12 mouse cellular contexts compared by ENCODE assay signal in the genomic region with DNA sequence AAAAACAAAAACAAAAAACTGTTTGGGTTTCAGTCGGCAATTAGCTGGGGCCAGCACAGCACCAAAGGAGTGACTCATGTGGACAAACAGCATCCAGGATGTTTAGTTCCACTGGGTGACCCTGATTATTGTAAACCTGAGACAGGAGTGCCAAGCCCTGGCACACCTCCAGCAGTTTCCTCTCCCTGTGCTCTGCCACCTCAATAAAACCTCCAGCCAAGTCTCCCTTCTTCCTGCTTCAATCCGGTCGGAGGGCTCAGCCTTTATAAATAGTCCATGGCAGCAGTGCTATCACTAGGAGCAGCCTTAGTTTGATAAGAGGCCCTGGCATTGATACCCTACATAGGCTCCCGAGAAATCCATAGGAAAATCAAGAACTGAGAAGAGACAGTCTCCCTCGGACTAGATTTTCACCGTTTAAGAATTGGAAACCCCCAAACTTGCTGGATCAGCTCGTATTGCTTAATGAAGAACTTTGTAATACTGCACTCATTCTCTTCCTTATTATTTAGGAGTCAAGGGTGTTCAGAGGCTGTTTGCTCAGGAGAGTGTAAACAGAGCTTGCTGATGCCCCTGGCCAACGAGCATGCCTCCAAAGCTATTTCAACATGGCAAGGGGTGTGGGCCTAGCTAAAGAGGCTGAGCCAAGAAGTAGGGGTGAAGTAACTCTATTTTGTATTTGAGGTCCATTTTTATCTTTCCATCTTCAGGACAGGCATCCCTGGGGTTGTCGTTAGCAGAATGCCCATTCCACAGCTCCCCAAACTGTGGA. TPM values are rescaled to one million over a fixed set of nuclear protein-coding genes. Genes with fewer than 3 reads are reported as not detected.
DNase-seq lines count a peak whose midpoint lies in the region; ATAC-seq lines count a peak whose summit lies in the region.
"Had no signal": no experiment of that assay in that cellular context is flagged by ENCODE, and none has a peak within 500 bp of the region (broad histone marks: within the 10 kb centered on the region; RNA-seq: fewer than 3 reads in every experiment).

No protein-coding gene starts in this region.

- H3K4me3 ChIP-seq in hindbrain, embryonic 13.5 days, result no peak overlapping the region
- no peak overlapping the region for H3K4me3 ChIP-seq in hindbrain, embryonic 11.5 days (ENCODE audit: low read depth, low read length)
- H3K4me3 ChIP-seq in hindbrain, embryonic 12.5 days, result no peak overlapping the region
- H3K4me3 ChIP-seq: liver, embryonic 13.5 days had no signal

- no peaks in the 10 kb centered on the region for H3K9me3 ChIP-seq in hindbrain, embryonic 13.5 days
- H3K9me3 ChIP-seq in hindbrain, embryonic 11.5 days (ENCODE audit: control insufficient read depth, low read length), result no peaks in the 10 kb centered on the region
- no peaks in the 10 kb centered on the region for H3K9me3 ChIP-seq in hindbrain, embryonic 12.5 days (replicated peaks)
- H3K9me3 ChIP-seq: liver, embryonic 13.5 days had no signal

- 0 out of 2 replicates have a peak overlapping the region, but pooled peaks have one; percentile 8 for H3K9ac ChIP-seq in hindbrain, embryonic 13.5 days
- H3K9ac ChIP-seq in hindbrain, embryonic 11.5 days (ENCODE audit: low read depth, low read length), result no peak overlapping the region
- no peak overlapping the region for H3K9ac ChIP-seq in hindbrain, embryonic 12.5 days
- H3K9ac ChIP-seq: liver, embryonic 13.5 days had no signal

- no peak overlapping the region for H3K27ac ChIP-seq in hindbrain, embryonic 13.5 days
- H3K27ac ChIP-seq in hindbrain, embryonic 11.5 days (ENCODE audit: low read depth, low read length), result no peak overlapping the region
- H3K27ac ChIP-seq in hindbrain, embryonic 12.5 days, result no peak overlapping the region
- H3K27ac ChIP-seq: liver, embryonic 13.5 days had no signal

- WGBS in hindbrain, embryonic 13.5 days, result 79% methylated on average over 9 of the region's 9 CpGs
- WGBS in hindbrain, embryonic 11.5 days, result 82% methylated on average over 9 of the region's 9 CpGs
- 79% methylated on average over 9 of the region's 9 CpGs for WGBS in hindbrain, embryonic 12.5 days

- H3K4me2 ChIP-seq in hindbrain, embryonic 13.5 days, result no peak overlapping the region
- H3K4me2 ChIP-seq in hindbrain, embryonic 11.5 days (replicated peaks; ENCODE audit: low read depth, low read length), result no peak overlapping the region
- no peak overlapping the region for H3K4me2 ChIP-seq in hindbrain, embryonic 12.5 days (replicated peaks)
- H3K4me2 ChIP-seq: liver, embryonic 13.5 days had no signal

- no peak for DNase-seq in hindbrain, embryonic 11.5 days (ENCODE audit: low spot score)
- DNase-seq in adipocyte (ENCODE audit: low spot score), result peak; percentile 31
- DNase-seq in heart, postnatal 4 days, result peak; percentile 63
- peak; percentile 65 for DNase-seq in lung, postnatal 25 days (ENCODE audit: low spot score)
- DNase-seq in layer of hippocampus, postnatal 25 days (ENCODE audit: extremely low spot score in 1 of 2, low spot score in 1 of 2), result no peak
- DNase-seq in layer of hippocampus, postnatal 10 days (ENCODE audit: low spot score in 2 of 2), result no peak
- DNase-seq: liver, embryonic 13.5 days had no signal

- no peaks in the 10 kb centered on the region for H3K36me3 ChIP-seq in hindbrain, embryonic 13.5 days
- H3K36me3 ChIP-seq in hindbrain, embryonic 11.5 days (ENCODE audit: control insufficient read depth, insufficient read depth, low read length), result no peaks in the 10 kb centered on the region
- no peaks in the 10 kb centered on the region for H3K36me3 ChIP-seq in hindbrain, embryonic 12.5 days
- H3K36me3 ChIP-seq: liver, embryonic 13.5 days had no signal

- H3K4me1 ChIP-seq in hindbrain, embryonic 13.5 days (replicated peaks), result peaks cover 27% of the 10 kb centered on the region
- 0 out of 2 replicates have a peak, but pooled peaks cover 2% of the 10 kb centered on the region for H3K4me1 ChIP-seq in hindbrain, embryonic 11.5 days (replicated peaks; ENCODE audit: control insufficient read depth, insufficient read depth, low read length)
- H3K4me1 ChIP-seq in hindbrain, embryonic 12.5 days, result peaks cover 8% of the 10 kb centered on the region

- H3K27me3 ChIP-seq in hindbrain, embryonic 13.5 days, result peaks cover 6% of the 10 kb centered on the region; the same call in 1 of the 2 replicates
- peaks cover 7% of the 10 kb centered on the region; the same call in 1 of the 2 replicates for H3K27me3 ChIP-seq in hindbrain, embryonic 11.5 days (ENCODE audit: control insufficient read depth, insufficient read depth, low read length)
- peaks cover 18% of the 10 kb centered on the region for H3K27me3 ChIP-seq in hindbrain, embryonic 12.5 days

- no peak for ATAC-seq in hindbrain, embryonic 13.5 days (ENCODE audit: low FRiP score)
- ATAC-seq in hindbrain, embryonic 11.5 days (ENCODE audit: low FRiP score), result no peak
- no peak for ATAC-seq in hindbrain, embryonic 12.5 days (ENCODE audit: low FRiP score)

RNA-seq across cellular contexts. Expression of gene 1700013F07Rik, which starts 0.7 kb away (rescaled TPM):
- 0.74 and 2.9 TPM in 2 replicates for polyA plus RNA-seq in hindbrain, embryonic 13.5 days (2015; fragmentation: Nextera tagmentation; extraction: Ambion mirVana)
- polyA plus RNA-seq in hindbrain, embryonic 11.5 days (2014; fragmentation: Nextera tagmentation; extraction: Ambion mirVana), result 0.68 and 1.6 TPM in 2 replicates
- total RNA-seq in heart, postnatal 4 days (2021), result not detected
- total RNA-seq in layer of hippocampus, postnatal 25 days (2021), result 1 to 10 TPM in 1 of 2 experiments, under 1 TPM in 1; 0.98 to 2.4 TPM
- 1.2 and 2.2 TPM in 2 replicates for polyA plus RNA-seq in hindbrain, embryonic 12.5 days (2016; fragmentation: Nextera tagmentation; extraction: Ambion mirVana)
- total RNA-seq in layer of hippocampus, postnatal 10 days (2021), result 1 to 10 TPM; 2.1 to 2.7 TPM
- total RNA-seq: common myeloid progenitor, adult 5-6 weeks; MEL had no signal
- polyA plus RNA-seq: heart, embryonic 14.5 days; liver, embryonic 13.5 days had no signal

RNA-seq across cellular contexts. Expression of gene 5330417C22Rik, which starts 3.0 kb away (rescaled TPM):
- 9.8 and 10.0 TPM in 2 replicates for polyA plus RNA-seq in hindbrain, embryonic 13.5 days (2015; fragmentation: Nextera tagmentation; extraction: Ambion mirVana)
- polyA plus RNA-seq in hindbrain, embryonic 11.5 days (2014; fragmentation: Nextera tagmentation; extraction: Ambion mirVana), result 3.0 and 3.5 TPM in 2 replicates
- under 1 TPM; 0.21 to 0.29 TPM for total RNA-seq in heart, postnatal 4 days (2021)
- 10 to 100 TPM; 24.2 to 27.8 TPM for total RNA-seq in layer of hippocampus, postnatal 25 days (2021)
- polyA plus RNA-seq in hindbrain, embryonic 12.5 days (2016; fragmentation: Nextera tagmentation; extraction: Ambion mirVana), result 3.1 and 5.9 TPM in 2 replicates
- total RNA-seq in layer of hippocampus, postnatal 10 days (2021), result 10 to 100 TPM; 16.8 to 22.0 TPM

RNA-seq across cellular contexts. Expression of gene Tmem167b, which starts 29.0 kb away (rescaled TPM):
- polyA plus RNA-seq in hindbrain, embryonic 13.5 days (2015; fragmentation: Nextera tagmentation; extraction: Ambion mirVana), result 58.8 and 60.6 TPM in 2 replicates
- 54.0 and 57.4 TPM in 2 replicates for polyA plus RNA-seq in hindbrain, embryonic 11.5 days (2014; fragmentation: Nextera tagmentation; extraction: Ambion mirVana)
- total RNA-seq in heart, postnatal 4 days (2021), result 10 to 100 TPM; 32.4 to 34.7 TPM
- 10 to 100 TPM; 49.6 to 54.1 TPM for total RNA-seq in layer of hippocampus, postnatal 25 days (2021)
- 60.3 and 66.8 TPM in 2 replicates for polyA plus RNA-seq in hindbrain, embryonic 12.5 days (2016; fragmentation: Nextera tagmentation; extraction: Ambion mirVana)
- total RNA-seq in layer of hippocampus, postnatal 10 days (2021), result 10 to 100 TPM; 43.3 to 43.8 TPM

RNA-seq across cellular contexts. Expression of gene Taf13, which starts 38.2 kb away (rescaled TPM):
- 63.8 and 66.2 TPM in 2 replicates for polyA plus RNA-seq in hindbrain, embryonic 13.5 days (2015; fragmentation: Nextera tagmentation; extraction: Ambion mirVana)
- polyA plus RNA-seq in hindbrain, embryonic 11.5 days (2014; fragmentation: Nextera tagmentation; extraction: Ambion mirVana), result 84.8 and 88.2 TPM in 2 replicates
- 10 to 100 TPM; 15.1 to 17.0 TPM for total RNA-seq in heart, postnatal 4 days (2021)
- total RNA-seq in layer of hippocampus, postnatal 25 days (2021), result 10 to 100 TPM; 25.6 to 29.0 TPM
- polyA plus RNA-seq in hindbrain, embryonic 12.5 days (2016; fragmentation: Nextera tagmentation; extraction: Ambion mirVana), result 66.0 and 70.5 TPM in 2 replicates
- total RNA-seq in layer of hippocampus, postnatal 10 days (2021), result 10 to 100 TPM; 33.1 to 33.2 TPM

RNA-seq across cellular contexts. Expression of gene Wdr47, which starts 57.8 kb away (rescaled TPM):
- polyA plus RNA-seq in hindbrain, embryonic 13.5 days (2015; fragmentation: Nextera tagmentation; extraction: Ambion mirVana), result 91.5 and 96.5 TPM in 2 replicates
- 50.4 and 55.2 TPM in 2 replicates for polyA plus RNA-seq in hindbrain, embryonic 11.5 days (2014; fragmentation: Nextera tagmentation; extraction: Ambion mirVana)
- 1 to 10 TPM; 9.1 to 9.2 TPM for total RNA-seq in heart, postnatal 4 days (2021)
- 100 to 1,000 TPM; 130 to 139 TPM for total RNA-seq in layer of hippocampus, postnatal 25 days (2021)
- 66.8 and 72.2 TPM in 2 replicates for polyA plus RNA-seq in hindbrain, embryonic 12.5 days (2016; fragmentation: Nextera tagmentation; extraction: Ambion mirVana)
- 100 to 1,000 TPM; 130 to 141 TPM for total RNA-seq in layer of hippocampus, postnatal 10 days (2021)

Comparison
In these comparisons a context has a peak if more than half of its experiments do, and no peak if none do; other contexts are left out.
1. DNase-seq: peak in adipocyte (single experiment), heart, postnatal 4 days (single experiment) and lung, postnatal 25 days (single experiment); none in hindbrain, embryonic 11.5 days (single experiment), layer of hippocampus, postnatal 25 days (0 of 2) and layer of hippocampus, postnatal 10 days (0 of 2).
2. RNA of gene 5330417C22Rik, which starts 3.0 kb away (total RNA-seq): 24.2 to 27.8 TPM in layer of hippocampus, postnatal 25 days and 16.8 to 22.0 TPM in layer of hippocampus, postnatal 10 days; 0.21 to 0.29 TPM in heart, postnatal 4 days; every median in the first group is over 10 times any median in the second.